Mouse (Mus musculus) cerebellum, postnatal 25 days (tissue): Measurements from ENCODE around the gene Gm13420.
A peak's percentile ranks its signal among the peaks of the same experiment; 100 is the strongest.

Source experiments
- DNase-seq, 2 experiments: peaks; one replicate each; pipeline ENCODE4 v3.0.0; 2021; ENCODE audit warnings: mixed read lengths in 2 of 2

Gene Gm13420

DNA sequence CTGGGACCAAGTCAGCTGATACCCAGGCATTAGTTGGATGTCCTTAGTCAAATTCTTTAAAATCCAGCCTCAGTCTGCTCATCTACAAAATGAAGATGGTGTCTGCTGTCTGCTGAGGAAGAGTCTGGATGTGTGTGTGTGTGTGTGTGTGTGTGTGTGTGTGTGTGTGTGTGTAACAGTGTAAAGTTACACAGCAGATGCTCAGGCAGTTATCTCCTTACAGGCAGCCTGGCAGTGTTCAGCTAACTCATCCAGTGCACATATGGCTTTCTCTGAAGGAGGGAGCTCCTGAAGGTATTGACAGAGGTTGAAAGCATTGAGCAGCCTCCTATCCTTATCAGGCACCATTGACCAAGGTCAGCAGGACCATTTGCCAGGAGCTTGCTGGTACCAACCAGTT lies 50.6 kb downstream of the Gm13420 start:
- DNase-seq: no peak

DNA sequence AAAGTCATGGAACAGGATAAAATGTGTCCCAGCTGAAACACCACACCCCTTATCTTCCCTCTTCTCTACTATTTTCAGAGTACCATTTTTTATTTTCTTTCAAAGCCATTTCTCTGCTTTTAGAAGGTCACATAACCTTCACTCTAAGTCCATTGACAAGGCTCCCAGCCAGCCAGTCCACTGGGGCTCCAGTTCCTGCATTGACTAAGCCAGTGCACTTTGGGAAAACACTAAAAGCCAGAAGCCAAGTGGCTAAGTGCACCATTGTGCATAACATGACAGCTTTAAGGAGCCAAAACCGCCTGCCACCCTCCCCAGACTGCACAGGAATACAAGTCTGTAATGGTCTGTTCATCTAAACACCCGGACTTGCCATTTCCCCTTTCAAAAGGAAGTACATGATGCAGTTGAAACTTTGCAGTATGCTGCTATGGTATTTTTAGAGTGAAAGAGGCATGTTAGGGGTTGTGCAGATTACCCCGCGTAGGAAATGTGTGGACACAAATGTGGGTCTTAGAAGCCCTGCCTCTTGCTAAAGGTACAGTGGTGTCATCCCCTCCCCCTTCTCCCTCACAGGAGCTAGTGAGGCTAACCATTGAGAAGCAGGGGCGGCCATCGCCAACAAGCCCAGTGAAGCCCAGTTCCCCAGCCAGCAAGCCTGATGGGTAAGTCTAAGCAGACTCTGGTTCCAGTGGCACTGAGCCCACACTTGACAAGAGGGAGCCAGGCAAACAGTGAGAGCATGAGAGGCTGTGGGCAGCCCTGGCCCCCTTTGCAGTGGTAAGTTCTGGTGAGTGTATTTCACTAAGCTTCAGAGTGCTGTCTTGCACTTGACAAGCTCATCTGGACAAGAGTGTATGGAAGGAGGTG lies 52.8 kb downstream of the Gm13420 start:
- DNase-seq: peak in 1 of 2 experiments; percentile 47

DNA sequence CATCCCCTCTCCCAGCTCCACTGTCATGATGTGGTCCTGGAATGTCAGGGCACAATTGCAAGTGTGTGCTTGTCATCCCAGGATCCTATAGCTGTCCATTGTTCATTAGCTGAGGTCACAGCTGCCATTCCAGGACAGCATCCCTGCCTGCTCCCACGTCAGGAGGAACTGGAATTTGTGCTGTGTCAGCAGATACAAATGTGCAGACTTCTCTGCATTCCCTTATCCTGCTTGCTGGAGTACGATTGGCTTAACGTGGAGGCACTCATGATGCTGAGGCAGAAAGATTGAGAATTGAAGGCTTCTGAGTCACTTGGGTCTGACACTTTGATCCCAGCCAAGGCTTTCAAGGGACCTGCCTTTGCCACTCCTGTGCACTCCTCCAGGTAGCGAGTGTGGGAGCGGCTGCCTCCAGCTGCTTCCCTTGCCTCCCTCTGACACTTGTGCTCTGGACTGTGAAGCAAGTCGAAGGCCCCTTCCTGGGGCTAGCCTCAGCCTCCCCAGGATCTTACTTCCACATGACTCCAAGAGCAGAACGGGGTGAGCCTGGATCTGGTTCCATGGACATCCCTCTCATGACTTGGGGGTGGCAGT lies 55.2 kb downstream of the Gm13420 start:
- no peak for DNase-seq
